Mouse (Mus musculus): ENCODE results near the gene Noxred1. TPM values are rescaled to one million over a fixed set of nuclear protein-coding genes. Genes with fewer than 3 reads are reported as not detected.

The Noxred1 gene
- total RNA-seq, 2 experiments from 2014 or later: 1.1 to 3.8 TPM

DNA sequence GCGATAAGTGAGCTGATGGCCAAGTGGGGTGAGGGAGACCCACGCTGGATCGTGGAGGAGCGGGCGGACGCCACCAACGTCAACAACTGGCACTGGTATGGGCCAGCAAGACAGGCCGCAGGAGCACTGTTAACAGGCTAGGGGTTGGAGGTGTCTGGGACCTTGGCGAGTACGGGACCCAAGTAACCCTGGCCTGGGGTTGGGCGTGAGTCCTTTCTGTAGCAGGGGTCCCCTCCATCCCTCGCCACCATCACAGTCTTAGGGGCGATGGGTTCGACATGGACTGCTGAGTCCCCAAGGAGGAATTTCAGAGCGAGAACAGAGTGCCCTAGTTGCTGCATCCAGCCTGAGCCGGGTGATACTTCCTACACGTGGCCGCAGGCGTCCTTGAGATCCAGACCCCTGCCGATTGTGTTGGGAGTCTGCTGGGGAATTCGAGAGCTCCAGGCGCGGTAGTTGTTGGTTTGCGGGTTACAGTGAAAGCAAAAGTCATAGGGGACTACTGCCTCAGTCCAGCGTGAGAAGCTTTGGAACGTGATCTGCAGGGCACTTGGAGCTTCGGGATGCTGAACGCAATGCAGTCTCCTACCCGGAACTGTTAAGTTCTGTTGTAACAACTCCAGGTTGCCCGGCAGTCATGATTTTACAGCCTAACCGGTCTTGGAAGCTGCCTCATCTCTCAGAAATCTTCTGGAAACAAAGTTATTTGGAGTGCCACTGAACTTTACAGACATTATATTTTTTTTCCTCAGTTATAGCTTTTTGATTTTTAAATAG is 28.5 kb upstream of the Noxred1 start:
- no peak for TF ChIP-seq CTCF (IDR thresholded peaks at IDR 0.05)
- Histone ChIP-seq H3K4me3 (peak overlapping the region; percentile 97), H3K27ac (peak overlapping the region; percentile 98)
- DNase-seq (ENCODE audit: extremely low spot score in 1 of 2, low spot score in 2 of 2): peak in 1 of 2 experiments; percentile 30
- intact Hi-C loops (cut with DNase I): loop anchor here (1.0 to 2.0 kb wide), 3 partner anchors 68 to 150 kb away; partner anchors contain the start of genes Gstz1 and Pomt2

DNA sequence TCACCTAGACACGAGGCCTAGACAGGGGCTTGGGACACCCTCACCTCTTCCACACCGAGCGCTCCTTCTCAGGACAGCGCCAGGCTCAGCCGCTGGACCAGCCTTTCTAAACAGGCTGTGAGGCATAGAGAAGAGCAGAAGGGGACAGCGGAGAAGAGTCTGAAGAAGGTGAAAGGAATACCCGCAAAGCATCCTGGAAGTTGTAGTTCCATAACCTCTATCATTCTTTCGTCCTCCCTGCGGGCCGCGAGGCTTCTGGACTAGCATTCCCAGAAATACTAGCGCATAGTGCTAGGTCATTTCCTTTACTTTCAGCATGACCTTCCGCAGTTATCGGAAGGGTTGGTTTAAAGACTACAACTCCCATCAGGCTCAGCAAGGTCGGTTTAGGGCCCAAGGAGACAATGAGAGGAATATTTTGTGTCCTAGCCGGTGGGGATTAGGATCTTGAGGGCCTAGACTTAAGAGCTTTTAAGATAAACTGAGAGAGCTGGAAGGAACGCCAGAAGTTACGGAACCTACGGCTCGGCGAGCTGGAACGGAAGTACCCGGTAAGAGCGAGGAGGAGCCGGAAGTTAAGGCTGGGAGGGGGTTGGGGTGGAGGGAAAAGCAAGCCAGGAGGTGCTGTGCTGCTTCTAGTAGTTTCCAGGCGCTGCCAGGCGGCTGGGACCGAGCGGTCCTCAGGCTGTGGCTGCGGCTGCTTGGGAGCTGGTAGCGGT is 27.7 kb upstream of the Noxred1 start, which contains the start of the genes Vipas39 and Ahsa1:
Gene Vipas39, minus strand, starts transcription at position 149 of the 719 bp plus-strand sequence.
Gene Ahsa1, plus strand, starts transcription at position 372 of the 719 bp plus-strand sequence.
- Histone ChIP-seq H3K4me3 (peak within 1 kb of the TSS; percentile 97), H3K27ac (peak within 1 kb of the TSS; percentile 98)
- DNase-seq (ENCODE audit: extremely low spot score in 1 of 2, low spot score in 2 of 2): peak; percentile 74 to 86
- peak; percentile 10 for TF ChIP-seq CTCF (IDR thresholded peaks at IDR 0.05)
- intact Hi-C loops (cut with DNase I): loop anchor here (2.0 kb wide), 2 partner anchors 119 to 151 kb away; partner anchors contain the start of genes Gstz1 and Pomt2

GRCm38 (mm10) chr12:87265444-87265843 is 26.9 kb upstream of the Noxred1 start:
- Histone ChIP-seq H3K4me3 (peak overlapping the region; percentile 97), H3K27ac (peak overlapping the region; percentile 98)
- TF ChIP-seq CTCF (IDR thresholded peaks at IDR 0.05): no peak
- DNase-seq (ENCODE audit: extremely low spot score in 1 of 2, low spot score in 2 of 2): no peak
- intact Hi-C loops (cut with DNase I): no loop called here

- intact Hi-C loops (cut with DNase I): no loop called here
- Histone ChIP-seq H3K4me3 (no peak overlapping the region), H3K27ac (no peak overlapping the region)
- no peak for TF ChIP-seq CTCF (IDR thresholded peaks at IDR 0.05)
- DNase-seq (ENCODE audit: extremely low spot score in 1 of 2, low spot score in 2 of 2): no peak
Measured at GRCm38 (mm10) chr12:87260562-87260961, 22.0 kb upstream of the Noxred1 start.

GRCm38 (mm10) chr12:87256629-87257028 is 18.1 kb upstream of the Noxred1 start:
- Histone ChIP-seq H3K4me3 (no peak overlapping the region), H3K27ac (no peak overlapping the region)
- no peak for TF ChIP-seq CTCF (IDR thresholded peaks at IDR 0.05)
- intact Hi-C loops (cut with DNase I): no loop called here
- DNase-seq (ENCODE audit: extremely low spot score in 1 of 2, low spot score in 2 of 2): no peak

DNA sequence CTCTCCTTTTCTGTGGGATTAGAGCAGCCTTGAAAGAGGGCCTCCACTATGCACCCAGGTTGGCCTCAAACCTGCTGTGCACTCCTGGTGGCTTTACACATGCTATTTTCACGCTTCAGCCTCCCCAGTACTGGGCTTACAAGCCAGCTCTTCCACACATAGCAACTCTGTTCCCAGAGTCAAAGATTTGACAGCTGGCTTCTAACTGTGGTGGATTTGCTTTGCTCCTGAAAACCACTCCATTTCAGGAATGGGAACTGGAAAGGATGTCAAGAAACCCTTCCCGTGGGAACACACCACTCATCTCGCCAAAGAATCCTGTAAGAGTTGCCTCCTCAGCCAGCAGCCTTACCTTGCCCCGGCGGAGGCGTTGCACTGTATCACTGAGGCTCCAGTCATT is 15.3 kb upstream of the Noxred1 start:
- TF ChIP-seq CTCF (IDR thresholded peaks at IDR 0.05): no peak
- Histone ChIP-seq H3K4me3 (no peak overlapping the region), H3K27ac (no peak overlapping the region)
- intact Hi-C loops (cut with DNase I): no loop called here
- no peak for DNase-seq (ENCODE audit: extremely low spot score in 1 of 2, low spot score in 2 of 2)

GRCm38 (mm10) chr12:87250161-87250560 is 11.6 kb upstream of the Noxred1 start:
- intact Hi-C loops (cut with DNase I): no loop called here
- no peak for TF ChIP-seq CTCF (IDR thresholded peaks at IDR 0.05)
- H3K27ac ChIP-seq: no peak overlapping the region
- no peak for DNase-seq (ENCODE audit: extremely low spot score in 1 of 2, low spot score in 2 of 2)
- H3K4me3 ChIP-seq: no peak overlapping the region

DNA sequence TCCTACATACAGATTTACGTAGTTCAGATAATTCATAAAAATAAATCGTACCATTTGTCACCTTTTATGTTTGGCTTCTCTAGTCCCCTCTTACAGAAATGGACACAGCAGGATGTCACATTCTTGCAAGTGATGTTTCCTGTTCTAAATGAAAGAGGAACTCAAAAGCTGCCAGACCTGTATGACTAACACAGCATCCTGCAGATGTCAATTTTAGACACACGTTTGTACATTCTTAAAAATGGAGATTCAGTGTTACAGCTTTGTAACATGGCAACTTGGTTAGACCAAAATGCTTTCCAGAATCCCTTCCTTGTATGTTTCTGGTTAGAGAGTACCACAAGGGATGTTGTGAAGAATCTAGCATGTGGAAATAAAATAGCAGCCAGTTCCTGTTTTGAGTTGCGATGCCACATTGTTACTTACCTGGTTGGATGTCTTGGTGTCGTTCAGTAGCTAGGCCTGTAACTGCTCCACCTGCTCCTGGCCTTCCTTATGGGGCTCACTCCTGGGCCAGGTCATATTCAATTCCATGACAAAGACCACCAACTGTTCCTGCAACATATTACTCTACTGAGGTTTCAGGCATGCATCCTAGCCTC is 1.5 kb downstream of the Noxred1 start:
- no peak for DNase-seq (ENCODE audit: extremely low spot score in 1 of 2, low spot score in 2 of 2)
- Histone ChIP-seq H3K27ac (no peak overlapping the region), H3K4me3 (no peak overlapping the region)
- intact Hi-C loops (cut with DNase I): no loop called here
- TF ChIP-seq CTCF (IDR thresholded peaks at IDR 0.05): no peak

- Histone ChIP-seq H3K4me3 (no peak overlapping the region), H3K27ac (no peak overlapping the region)
- intact Hi-C loops (cut with DNase I): no loop called here
- TF ChIP-seq CTCF (IDR thresholded peaks at IDR 0.05): no peak
- DNase-seq (ENCODE audit: extremely low spot score in 1 of 2, low spot score in 2 of 2): no peak
Measured at GRCm38 (mm10) chr12:87230379-87230895, 8.1 kb downstream of the Noxred1 start.

GRCm38 (mm10) chr12:87229633-87230032 is 8.9 kb downstream of the Noxred1 start:
- no peak for DNase-seq (ENCODE audit: extremely low spot score in 1 of 2, low spot score in 2 of 2)

DNA sequence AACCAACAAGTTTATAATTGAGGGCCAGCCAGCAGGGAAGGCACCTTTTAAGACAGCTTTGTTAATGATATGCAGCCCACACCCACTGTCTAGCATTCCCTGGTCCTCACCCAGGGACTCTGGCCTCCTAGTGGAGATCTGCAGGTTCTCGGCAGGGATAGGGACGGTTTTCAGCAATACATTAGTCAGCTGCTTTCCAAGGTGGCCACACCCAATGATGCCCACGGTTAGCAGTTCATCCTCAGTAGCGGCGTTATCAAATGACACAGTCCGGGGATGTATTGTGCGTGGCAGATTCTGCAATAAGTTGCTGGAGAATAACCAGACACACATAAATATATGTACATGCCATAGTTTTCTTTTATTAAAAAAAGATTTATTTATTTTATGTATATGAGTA is 11.7 kb downstream of the Noxred1 start:
- Histone ChIP-seq H3K27ac (no peak overlapping the region), H3K4me3 (no peak overlapping the region)
- no peak for DNase-seq (ENCODE audit: extremely low spot score in 1 of 2, low spot score in 2 of 2)
- intact Hi-C loops (cut with DNase I): no loop called here
- TF ChIP-seq CTCF (IDR thresholded peaks at IDR 0.05): no peak

More at GRCm38 (mm10) chr12:87229633-87230032, 8.9 kb downstream of the Noxred1 start:
- no peak for TF ChIP-seq CTCF (IDR thresholded peaks at IDR 0.05)
- Histone ChIP-seq H3K4me3 (no peak overlapping the region), H3K27ac (no peak overlapping the region)
- intact Hi-C loops (cut with DNase I): no loop called here

Measured in left cerebral cortex, adult 2 months (tissue).